Mouse (Mus musculus) ovary, adult 18-20 months (tissue): ENCODE data around the gene Josd1.
"Not testable (repeated sequence)": the region's sequence is repeated elsewhere in the genome, so short reads cannot be mapped to it uniquely, and the experiment has no call there.

ENCODE experiments used
- DNase-seq: peaks from one replicate; pipeline ENCODE4 v3.0.0; 2022; ENCODE audit warnings: low spot score, mixed read lengths

Josd1 gene

DNA sequence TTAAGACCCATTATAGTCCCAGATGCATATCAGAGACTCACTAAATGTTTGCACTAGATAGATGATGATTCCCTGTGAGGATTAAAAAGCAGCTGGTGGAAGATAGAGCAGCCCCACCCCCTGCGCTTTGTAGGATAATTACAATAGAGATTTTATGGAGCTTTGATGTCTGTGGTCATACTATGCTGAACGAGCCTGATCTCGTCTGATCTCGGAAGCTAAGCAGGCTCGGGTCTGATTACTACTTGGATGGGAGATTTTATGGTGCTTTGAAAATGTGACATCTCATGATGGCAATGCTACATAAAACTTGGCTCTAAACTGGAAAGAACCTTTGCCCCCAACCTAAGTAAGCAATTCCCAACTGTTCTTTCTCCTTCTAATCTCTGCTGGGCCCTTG, 4.6 kb upstream of the Josd1 start:
- no peak for DNase-seq

DNA sequence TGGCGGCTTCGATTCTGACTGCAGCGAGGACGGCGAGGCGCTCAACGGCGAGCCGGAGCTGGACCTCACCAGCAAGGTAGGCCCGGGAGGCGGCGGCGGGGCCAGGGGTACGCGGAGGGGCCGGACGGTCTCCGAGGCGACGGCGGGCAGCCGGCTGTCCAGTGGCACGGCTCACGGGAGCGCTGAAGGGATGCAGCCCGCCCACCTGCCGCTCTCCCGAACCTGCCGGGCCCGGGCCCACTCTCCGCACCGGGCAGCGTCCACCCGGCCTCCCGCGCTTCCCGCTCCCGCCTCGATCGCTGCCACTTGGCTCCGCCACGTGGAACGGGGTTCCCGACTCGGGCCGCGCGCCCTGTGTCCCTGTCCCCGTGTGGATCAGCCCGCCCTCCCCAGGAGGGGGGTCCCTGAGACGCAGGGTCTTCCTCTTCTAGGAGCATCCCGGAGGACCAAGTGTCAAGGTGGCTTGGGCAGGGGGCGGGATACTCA, 3.3 kb upstream of the Josd1 start:
- DNase-seq, result no peak

DNA sequence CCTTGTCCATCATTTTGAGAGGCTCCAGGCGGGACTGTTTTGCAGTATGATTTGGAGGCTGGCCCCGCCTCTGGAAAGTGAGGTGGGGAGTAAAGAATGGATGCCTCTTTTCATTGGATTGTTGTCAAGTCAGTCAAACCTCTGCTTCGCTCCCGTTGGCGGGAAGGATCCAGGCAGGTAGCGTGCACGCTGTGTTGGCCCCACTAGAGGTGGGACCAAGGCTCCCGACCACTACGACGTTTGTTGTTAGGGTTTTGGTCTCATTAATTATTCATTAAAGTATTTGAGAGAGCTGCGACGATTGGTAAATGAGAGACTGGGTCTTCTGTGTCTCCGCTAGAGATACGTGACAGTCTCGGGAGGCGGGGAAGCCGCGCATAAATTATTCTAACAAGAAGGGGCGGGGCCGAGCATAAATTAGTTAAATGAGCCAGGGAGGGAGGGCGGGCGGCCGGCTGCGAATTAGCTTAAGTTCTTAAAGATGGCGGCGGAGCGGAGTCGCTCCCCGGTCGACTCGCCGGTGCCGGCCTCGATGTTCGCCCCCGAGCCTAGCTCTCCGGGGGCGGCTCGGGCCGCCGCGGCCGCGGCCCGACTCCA, 2.8 kb upstream of the Josd1 start, which contains the start of gene Gtpbp1:
TSS of gene Gtpbp1 (plus strand) at position 420 of the 597 bp plus-strand sequence.
- peak; percentile 98 for DNase-seq

DNA sequence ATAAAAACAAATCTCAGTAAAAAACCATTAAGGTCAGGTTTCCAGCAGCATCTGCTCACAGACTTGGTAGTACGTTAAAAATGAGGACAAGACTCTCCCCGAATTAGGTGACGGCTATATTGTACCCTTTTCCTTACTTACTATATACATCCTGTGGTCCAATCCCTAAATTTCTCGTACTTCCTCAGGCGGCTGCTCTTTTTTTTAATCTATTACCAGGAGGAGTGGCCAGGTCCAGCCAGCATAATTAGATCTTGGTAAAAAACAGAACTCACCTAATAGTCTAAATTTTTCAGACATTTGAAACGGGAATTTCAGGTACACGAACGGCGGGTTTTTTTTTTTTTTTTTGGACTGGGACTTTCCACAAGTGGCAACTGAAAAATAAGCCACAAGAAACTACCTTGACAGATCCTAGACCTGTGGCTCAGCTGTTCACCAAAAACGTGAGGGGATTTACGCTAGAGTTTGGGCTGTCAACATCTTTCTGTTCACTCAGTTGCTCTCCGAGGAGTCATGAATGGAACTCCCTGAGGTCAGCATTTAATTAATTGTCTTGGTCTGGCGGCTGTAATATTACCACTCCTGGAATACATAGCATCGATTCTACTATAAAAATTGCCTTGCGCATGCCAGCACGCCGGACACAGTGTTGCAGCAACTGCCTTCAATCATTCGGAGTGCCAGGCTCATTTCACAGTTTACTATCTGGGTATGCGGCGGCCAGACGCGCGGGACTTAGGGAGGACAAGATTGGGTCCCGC, 2.1 kb upstream of the Josd1 start:
- DNase-seq, result no peak

DNA sequence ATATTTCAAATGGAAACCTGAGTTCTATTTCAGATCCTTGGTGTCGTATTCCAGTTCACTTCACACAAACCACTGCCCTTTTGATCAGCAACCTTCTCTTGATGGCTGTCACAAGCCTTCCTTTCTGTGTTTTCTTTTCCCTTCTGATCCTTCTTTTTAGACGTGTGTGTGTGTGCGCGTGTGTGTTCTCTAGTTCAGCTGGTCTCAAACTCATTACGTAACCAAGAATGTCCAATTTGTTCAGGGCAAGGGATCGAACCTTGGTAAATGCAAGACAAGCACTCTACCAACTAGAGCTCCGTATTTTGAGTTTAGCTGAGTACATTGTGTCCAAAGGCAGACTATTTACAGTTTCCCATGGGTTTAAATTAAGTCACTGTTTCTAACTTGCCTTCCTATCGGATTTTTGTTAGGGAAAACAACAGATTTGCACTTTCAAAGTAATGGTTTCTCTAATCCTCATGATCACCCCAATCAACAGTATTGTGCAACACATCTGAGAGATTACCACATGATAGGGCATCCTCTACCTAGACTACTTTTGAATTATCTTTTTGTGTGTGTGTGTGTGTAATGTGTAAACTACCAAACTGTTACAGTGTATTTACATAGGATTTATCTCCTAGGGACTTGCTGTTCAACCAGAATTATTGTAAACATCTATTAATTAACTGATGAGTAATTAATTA, 693 bp upstream of the Josd1 start:
- DNase-seq, result no peak

DNA sequence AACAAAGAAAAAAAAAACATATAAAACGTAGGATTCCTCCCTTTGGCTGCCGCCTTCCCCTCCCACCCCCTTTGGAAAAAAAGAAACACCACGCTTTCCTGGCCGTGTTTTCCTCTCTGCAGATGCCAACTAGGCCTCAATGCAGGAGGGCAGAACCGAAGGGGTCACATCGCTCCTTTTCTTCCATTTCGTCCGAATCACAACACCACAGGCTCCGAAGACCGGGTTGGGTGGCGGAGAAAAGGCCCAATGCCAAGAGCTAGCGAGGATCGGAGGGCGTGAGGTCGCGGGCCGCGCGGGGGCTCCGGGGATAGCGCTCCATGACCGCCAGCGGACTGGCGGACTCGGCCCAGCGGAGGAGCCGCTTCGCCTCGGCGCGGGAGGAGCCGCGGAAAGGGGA, 544 bp downstream of the Josd1 start:
- DNase-seq, result no peak

DNA sequence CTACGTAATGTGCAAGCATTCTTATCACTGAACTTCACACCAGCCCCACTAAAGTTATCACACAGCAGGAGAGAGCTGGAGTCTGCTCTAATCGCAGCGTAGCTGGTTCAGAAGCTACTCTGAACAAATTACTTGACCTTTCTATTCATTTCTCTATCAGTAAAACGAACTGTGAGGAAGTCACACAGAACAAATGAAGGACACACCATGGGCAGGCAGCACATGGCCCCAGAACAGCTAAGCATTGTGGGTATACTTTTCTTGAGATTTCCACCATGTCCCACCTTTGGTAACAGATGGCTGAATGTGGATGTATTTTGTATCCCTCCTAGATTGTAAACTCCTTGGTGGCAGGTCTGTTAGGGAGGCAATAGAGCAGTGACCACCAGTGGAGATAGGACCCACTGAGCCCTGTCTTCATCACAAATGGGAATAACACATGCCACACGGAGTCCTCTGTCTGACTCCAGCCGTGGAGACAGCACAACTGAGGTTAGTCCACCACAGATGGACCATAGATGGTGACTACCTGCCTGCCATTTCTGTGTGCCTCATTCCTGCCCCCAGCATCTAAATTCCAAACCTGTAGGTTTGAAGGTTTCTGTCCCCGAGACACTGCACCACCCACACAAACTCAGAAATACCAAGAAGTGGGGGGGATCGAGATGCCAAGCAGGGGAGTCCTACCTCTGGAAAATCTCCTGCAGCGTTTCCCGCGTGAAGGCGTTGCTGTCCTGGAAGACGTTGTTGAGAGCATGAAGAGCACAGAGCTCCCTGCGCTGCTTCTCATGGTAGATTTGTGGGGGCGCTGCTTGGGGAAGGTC, 1.5 kb downstream of the Josd1 start:
- DNase-seq, result no peak

DNA sequence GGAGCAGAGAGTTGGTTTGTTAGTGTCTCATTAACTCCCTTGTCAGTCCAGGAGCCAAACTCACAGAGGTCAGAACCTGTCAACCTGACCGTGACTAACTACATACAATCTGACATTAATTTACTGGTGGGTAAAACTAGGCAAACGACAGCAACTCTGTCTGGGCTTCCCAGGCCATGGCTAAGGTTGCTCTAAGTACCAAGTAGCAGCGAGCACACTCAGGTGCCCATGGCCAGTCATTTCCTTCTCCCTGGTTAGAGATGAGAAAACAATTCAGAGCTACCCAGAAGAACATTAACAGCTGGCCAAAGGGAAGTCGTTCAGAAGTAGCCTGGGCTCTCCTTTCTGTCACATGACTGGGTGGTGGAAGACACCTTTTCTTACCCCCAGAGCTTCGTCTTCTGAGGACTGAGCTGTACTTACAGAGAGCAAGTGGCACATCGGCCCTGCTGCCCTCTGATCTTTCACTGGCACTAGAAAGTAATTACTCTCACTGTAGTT, 2.5 kb downstream of the Josd1 start:
- no peak for DNase-seq

DNA sequence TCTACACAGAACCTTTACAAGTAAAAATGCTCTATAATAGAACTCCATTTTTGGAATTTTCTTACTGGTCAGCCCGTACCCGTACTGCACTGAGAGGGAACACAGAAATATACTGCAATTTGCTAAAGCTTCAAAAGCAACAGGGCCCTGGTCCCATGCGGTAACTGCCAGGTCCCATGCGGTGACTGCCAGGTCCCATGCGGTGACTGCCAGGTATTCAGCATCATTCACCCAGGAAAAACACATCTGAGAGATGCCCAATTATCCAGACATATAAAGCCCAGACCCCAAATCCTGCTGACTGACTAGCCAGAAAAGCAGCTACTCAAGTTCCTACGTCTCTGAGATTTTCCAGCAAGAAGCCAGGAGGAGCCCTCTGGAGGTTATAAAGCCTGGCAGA, 3.1 kb downstream of the Josd1 start:
- DNase-seq, result no peak

DNA sequence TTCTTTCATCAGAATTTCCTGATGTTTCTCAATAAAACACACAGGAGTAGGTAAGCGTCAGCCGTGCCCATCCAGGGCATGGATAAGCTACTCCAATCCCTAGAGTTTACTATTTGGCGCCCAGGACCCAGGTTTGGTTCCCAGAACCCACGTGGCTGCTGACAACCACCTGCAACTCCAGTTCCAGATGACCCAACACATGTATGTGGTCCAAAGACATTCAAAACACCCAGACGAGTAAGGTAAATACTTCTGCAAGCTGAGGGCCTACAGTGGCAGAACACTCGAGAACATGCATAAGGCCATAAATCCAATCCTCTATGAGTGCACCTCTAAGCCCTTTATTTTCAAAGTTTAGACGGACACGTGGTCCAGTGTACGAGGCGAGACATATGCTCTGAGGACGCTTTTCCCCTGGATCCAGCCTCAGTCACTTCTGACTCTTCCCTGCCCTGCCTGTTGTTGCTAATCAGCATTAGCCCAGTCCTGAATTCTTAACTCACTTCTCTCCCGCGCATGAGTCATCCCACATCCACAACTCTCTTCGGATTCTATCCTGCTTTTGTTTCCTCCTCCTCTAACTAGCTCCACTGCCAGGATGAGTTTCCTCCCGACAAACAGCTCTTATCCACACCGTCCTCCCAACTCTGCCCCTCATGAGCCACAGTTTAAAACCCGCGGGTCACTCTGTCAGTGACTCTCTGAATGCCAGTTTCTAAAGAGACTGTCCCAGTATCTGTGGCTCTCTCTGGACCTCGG, 3.8 kb downstream of the Josd1 start:
- DNase-seq, result no peak

DNA sequence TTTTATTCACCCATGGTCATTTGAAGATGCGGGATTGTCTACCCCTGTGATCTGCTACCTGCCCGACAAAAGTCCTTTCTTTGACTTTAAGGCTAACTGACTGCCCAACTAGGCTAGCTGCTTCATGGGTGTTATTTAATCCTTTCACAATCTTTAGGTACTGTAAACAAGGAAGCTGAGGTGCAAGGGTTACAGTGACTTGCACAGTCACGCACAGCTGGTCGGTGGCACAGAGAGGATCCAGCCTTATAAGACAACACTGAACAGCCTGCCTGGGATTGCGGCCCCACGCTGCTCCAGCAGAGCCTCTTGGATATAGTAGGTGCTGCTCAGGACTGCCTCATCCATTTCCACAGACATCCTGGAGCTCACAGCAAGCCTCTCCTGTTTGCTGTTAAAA, 4.6 kb downstream of the Josd1 start:
- DNase-seq, result no peak

DNA sequence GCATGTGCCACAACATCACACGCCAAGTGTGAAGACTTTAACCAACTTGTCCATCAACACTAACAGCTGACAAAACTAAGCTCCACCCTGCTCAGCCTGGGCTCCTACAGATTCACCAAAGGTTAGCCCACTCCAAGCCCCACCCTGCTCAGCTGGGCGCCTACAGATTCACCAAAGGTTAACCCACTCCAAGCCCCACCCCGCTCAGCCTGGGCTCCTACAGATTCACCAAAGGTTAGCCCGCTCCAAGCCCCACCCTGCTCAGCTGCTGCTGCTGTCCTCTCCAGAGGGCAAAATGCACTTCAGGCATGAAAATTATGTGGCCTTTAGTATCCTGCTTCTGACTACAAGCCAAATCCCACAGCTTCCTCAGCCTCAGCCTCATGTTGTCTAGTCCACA, 5.7 kb downstream of the Josd1 start:
- DNase-seq, result no peak

DNA sequence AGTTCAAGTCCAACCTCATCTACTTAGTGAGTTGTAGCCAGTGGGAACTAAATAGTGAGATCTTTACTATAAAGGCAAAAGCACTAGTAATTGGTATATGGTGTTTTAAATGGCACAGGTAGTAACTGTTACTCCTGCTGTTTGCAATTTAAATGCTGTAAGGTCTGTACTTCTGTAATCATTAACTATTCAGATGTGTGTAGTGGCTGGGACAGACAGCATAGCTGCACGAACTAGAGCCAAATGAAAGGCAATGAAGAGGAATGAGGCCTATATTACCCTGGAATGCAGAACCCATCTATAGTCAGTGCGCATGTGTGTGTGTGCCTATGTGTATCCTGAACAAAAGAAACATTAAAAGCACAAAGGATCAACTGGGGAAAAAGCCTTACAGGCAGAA, 9.8 kb downstream of the Josd1 start:
- DNase-seq, result no peak

DNA sequence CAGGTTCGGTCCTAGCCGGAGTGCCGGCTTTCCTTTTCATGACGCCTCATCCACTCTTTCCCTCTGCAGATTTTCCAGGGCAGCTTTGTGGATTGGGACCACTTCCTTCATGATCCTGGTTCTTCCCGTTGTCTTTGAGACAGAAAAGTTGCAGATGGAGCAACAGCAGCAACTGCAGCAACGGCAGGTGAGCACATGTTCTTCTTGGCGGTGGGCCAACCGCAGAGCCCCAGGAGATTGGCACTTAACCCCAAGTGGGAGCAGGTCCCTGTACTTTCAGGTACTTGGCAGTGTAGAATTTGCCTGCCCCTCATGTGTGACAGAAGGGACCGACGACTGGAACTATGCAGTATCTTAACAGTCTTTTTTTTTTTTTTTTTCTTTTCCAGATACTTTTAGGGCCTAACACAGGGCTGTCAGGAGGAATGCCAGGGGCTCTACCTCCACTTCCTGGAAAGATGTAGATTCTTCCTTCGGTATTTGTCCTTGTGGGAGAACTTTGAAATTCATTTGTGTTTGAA, 15.8 kb downstream of the Josd1 start:
- DNase-seq, result not testable (repeated sequence)

DNA sequence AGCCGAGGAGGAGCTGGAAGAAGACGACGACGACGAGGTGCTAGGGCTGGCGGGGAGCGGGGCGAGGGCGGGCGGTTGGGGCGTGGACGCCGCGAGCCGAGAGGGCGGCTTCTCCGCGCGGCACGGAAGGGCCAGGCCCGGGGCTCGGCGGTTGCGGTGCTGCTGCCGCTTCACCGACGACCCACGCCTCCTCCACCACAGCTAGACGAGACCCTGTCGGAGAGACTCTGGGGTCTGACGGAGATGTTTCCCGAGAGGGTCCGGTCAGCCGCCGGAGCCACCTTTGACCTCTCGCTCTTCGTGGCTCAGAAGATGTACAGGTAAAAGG, 16.8 kb downstream of the Josd1 start:
- DNase-seq, result no peak

DNA sequence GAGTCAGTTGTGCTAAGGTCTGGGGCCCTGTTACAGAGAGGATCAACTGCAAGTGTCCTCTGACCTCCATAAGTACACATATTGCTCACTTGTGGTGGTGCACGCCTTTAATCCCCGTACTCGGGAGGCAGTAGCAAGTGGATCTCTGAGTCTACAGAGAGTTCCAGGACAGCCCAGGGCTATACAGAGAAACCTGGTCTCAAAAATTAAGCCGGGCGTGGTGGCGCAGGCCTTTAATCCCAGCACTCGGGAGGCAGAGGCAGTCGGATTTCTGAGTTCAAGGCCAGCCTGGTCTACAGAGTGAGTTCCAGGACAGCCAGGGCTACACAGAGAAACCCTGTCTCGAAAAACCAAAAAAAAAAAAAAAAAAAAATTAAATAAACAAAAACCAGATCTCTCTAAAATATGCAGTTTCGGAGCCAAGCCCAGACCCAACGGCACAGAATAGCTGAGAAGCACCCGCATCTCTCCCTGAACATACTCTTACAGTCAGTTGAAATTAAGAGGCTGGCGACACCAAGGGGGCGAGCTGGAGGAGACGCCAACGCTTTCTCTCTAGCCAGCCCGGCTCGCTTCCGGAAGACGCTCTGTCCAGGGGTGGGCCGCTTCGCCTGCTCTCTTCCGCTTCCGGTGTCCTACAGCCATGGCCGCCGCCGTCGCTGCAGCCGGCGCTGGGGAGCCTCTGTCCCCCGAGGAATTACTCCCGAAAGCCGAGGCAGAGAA, 17.3 kb downstream of the Josd1 start, which contains the start of gene Tomm22:
TSS of gene Tomm22 (plus strand) at position 613 of the 723 bp plus-strand sequence.
- peak; percentile 84 for DNase-seq

DNA sequence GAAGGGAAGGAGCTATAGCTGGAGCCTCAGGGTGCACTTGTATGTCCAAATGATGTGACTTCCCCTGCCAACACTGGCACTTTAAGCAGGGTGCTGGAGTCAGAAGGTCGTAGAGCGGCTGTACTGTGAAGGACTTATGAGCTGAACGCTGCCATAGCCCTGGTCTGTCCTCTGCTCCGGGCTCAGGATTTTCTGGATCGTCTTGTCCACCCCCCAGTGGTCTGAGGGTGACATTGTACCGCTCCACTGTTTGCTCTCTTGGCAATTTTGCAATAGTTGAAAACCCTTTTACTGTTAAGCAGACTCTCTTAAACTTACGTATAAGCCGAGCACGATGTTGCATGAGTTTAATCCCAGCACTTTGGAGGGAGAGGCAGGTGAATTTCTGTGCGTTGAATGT, 18.5 kb downstream of the Josd1 start:
- no peak for DNase-seq

DNA sequence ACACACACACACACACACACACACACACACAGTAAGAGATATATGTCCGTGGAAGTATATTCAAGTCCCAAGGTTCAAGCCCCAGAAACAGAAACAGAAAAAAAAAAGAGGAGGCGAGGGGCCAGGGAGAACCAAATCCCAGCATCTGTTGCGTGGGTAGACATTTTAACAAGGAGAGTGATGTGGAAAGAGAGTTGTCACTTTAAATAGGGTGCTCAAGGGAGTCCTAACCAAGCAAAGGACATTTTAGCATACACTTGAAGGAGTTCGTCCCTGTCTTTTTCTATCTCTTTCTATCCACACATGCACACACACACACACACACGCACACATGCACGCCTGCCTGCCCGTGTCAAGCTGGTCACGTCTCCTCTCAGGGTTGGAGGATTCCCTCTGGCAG, 23.1 kb downstream of the Josd1 start:
- no peak for DNase-seq

DNA sequence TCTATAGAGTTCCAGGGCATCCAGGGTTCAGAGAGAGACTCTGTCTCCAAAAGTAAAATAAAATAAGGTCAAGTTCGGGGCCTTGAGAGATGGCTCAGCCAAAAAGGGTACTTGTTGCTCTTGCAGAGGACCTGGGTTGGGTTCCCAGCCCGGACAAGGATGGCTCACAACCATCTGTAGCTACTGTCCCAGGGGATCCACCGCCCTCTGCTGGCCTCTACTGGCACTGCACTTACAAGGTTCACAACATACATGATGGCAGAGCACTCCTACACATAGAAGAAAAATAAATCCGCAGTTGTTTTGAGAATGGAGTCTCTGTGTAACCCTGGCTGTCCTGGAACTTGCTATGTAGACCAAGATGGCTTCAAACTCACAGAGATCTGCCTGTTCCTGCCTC, 25.9 kb downstream of the Josd1 start:
- no peak for DNase-seq
